Mouse (Mus musculus) limb, embryonic 15.5 days (tissue): Measurements from ENCODE around the gene Gm13084. TPM values are rescaled to one million over a fixed set of nuclear protein-coding genes. Genes with fewer than 3 reads are reported as not detected.
"Not testable (repeated sequence)": the region's sequence is repeated elsewhere in the genome, so short reads cannot be mapped to it uniquely, and the experiment has no call there.

Source experiments
- ATAC-seq: fragments of 200-750 bp; cut with Nextera tagmentation; 2 replicates; pipeline ENCODE4 v1.8.0; 2017; ENCODE audit warnings: low read depth, moderate TSS enrichment; ENCODE audit not compliant: insufficient number of reproducible peaks, low FRiP score, low TSS enrichment
- H3K27ac ChIP-seq: fragments of 300-500 bp; sonication (generic); 2 replicates; pipeline ENCODE4 v1.5.1; 2015; ENCODE audit warnings: moderate library complexity, mild to moderate bottlenecking, inconsistent platforms
- H3K27me3 ChIP-seq: fragments of 300-500 bp; sonication (generic); 2 replicates; pipeline ENCODE4 v1.6.1; 2015; ENCODE audit warnings: inconsistent platforms
- H3K36me3 ChIP-seq: fragments of 300-500 bp; sonication (generic); 2 replicates; pipeline ENCODE4 v1.6.1; 2015; ENCODE audit warnings: inconsistent platforms
- H3K4me1 ChIP-seq: fragments of 300-500 bp; sonication (generic); 2 replicates; pipeline ENCODE4 v1.6.1; 2015; ENCODE audit warnings: inconsistent platforms
- H3K4me2 ChIP-seq: fragments of 300-500 bp; sonication (generic); 2 replicates; pipeline ENCODE4 v1.6.1; 2015; ENCODE audit warnings: mild to moderate bottlenecking, inconsistent platforms
- H3K4me3 ChIP-seq: fragments of 300-500 bp; sonication (generic); 2 replicates; pipeline ENCODE4 v1.5.1; 2015; ENCODE audit warnings: mild to moderate bottlenecking, inconsistent platforms
- H3K9ac ChIP-seq: fragments of 300-500 bp; sonication (generic); 2 replicates; pipeline ENCODE4 v1.6.1; 2015; ENCODE audit warnings: inconsistent platforms
- H3K9me3 ChIP-seq: fragments of 300-500 bp; sonication (generic); 2 replicates; pipeline ENCODE4 v1.6.1; 2016; ENCODE audit warnings: inconsistent platforms
- WGBS: fragments of 180-500 bp; shearing (Covaris S2); methylation state at CpG from one replicate; pipeline ENCODE4 v1.1.7; 2015; 5-methylcytosine and 5-hydroxymethylcytosine counted together
- polyA plus RNA-seq: library from polyadenylated mRNA; unstranded; fragments of >200 nt; fragmentation: Nextera tagmentation; extraction: Ambion mirVana; gene quantifications from 2 replicates; pipeline ENCODE4 v1.2.1, GENCODE M21; 2015

Gm13084 gene
- polyA plus RNA-seq: not detected in 2 replicates

DNA sequence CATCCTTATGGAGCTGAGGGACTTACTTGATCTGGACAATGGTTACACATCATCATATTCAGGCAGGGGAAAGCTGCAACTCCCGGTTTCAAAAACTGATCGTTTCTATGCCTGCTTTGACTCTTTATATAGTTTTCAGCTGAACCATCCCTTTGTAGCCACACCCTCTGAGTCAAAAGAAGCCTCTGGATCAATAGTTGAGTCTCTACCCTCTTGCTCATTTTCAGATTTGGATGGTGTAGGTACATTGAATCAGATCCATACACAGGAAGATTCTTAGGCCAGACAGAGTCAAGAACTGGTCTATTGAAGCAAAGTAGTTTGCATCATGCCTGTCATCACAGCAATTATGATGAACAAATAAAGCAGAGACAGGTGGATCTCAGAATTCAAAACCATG lies at the start of gene Gm13084:
Gene Gm13084 (minus strand): TSS at position 101 of the 400 bp plus-strand sequence.
- Histone ChIP-seq H3K4me3 (no peak within 1 kb of the TSS), H3K4me2 (no peak within 1 kb of the TSS), H3K9ac (no peak within 1 kb of the TSS), H3K27ac (no peak within 1 kb of the TSS), H3K9me3 (no peaks in the 10 kb centered on the region), H3K36me3 (no peaks in the 10 kb centered on the region), H3K4me1 (no peaks in the 10 kb centered on the region), H3K27me3 (no peaks in the 10 kb centered on the region)
- ATAC-seq: no peak
- WGBS: 93% methylated on average over 2 of the region's 2 CpGs

DNA sequence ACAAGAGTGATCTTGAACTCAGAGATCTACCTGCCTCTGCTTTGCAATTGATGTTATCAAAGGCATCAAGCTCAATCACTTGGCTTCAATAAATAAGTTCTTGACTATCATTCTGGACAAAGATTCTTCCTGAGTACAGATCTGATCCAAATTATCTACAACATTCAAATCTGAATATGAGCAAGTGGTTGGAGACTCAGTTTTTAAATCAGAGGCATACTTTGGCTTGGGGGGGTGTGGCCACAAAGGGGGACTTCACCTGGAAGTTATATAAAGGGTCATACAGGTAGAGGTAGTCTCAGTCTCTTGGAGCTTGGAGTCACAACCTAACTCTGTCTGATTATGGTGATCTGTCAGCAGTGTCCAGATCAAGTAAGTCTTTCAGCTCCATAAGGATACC lies 30.3 kb upstream of the Gm13084 start, which contains the start of gene Gm13103:
Gene Gm13103 (plus strand): TSS at position 301 of the 400 bp plus-strand sequence.
- not testable (repeated sequence) for ATAC-seq, H3K27me3 ChIP-seq, H3K9me3 ChIP-seq, H3K27ac ChIP-seq, H3K4me1 ChIP-seq, H3K4me2 ChIP-seq, H3K36me3 ChIP-seq, H3K9ac ChIP-seq, H3K4me3 ChIP-seq

DNA sequence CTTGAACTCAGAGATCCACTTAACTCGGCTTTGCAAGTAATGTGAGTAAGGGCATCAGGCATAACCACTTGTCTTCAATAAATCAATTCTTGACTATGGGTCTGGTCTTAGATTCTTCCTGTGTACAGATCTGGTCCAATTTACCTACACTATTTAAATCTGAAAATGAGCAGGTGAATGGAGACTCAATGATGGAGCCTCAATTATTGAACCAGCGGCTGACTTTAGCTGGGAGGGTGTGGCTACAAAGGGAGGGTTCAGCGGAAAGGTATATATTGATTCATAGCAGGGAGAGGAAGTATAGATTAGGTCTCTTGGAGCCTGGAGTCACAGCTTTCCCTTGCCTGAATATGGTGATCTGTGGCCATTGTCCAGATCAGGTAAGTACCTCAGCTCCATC lies 26.8 kb downstream of the Gm13084 start, which contains the start of gene Gm13023:
Gene Gm13023 (plus strand): TSS at position 301 of the 400 bp plus-strand sequence.
- H3K4me3 ChIP-seq, ATAC-seq, H3K27me3 ChIP-seq, H3K4me2 ChIP-seq, H3K36me3 ChIP-seq, H3K4me1 ChIP-seq, H3K27ac ChIP-seq, H3K9me3 ChIP-seq, H3K9ac ChIP-seq: not testable (repeated sequence)
- 87% methylated on average over 3 of the region's 3 CpGs for WGBS

Other genes with a start within 250 kb of the Gm13084 start
- not detected in 2 replicates for gene Gm13083, start 201.1 kb downstream of the Gm13084 start, polyA plus RNA-seq
- gene Gm13088, start 158.8 kb downstream of the Gm13084 start, polyA plus RNA-seq: not detected in 2 replicates
- not detected in 2 replicates for gene Gm13089, start 113.4 kb downstream of the Gm13084 start, polyA plus RNA-seq
- gene Gm13078, start 96.6 kb downstream of the Gm13084 start, polyA plus RNA-seq: not detected in 2 replicates
- not detected in 2 replicates for gene Gm13023, start 26.7 kb downstream of the Gm13084 start, polyA plus RNA-seq
- not detected in 2 replicates for gene Gm13103, start 30.4 kb upstream of the Gm13084 start, polyA plus RNA-seq
- gene Pramef6, start 84.3 kb upstream of the Gm13084 start, polyA plus RNA-seq: not detected in 2 replicates
- gene Pramef25, start 134.9 kb upstream of the Gm13084 start, polyA plus RNA-seq: not detected in 2 replicates
- gene Gm13101, start 150.9 kb upstream of the Gm13084 start, polyA plus RNA-seq: not detected in 2 replicates
- gene Pramef17, start 178.3 kb upstream of the Gm13084 start, polyA plus RNA-seq: not detected in 2 replicates
- not detected in 2 replicates for gene Pramel4, start 243.0 kb upstream of the Gm13084 start, polyA plus RNA-seq